Mouse (Mus musculus) stomach, postnatal 0 days (tissue): ENCODE results near the gene Strn3. TPM values are rescaled to one million over a fixed set of nuclear protein-coding genes. Genes with fewer than 3 reads are reported as not detected.
"Not testable (repeated sequence)": the region's sequence is repeated elsewhere in the genome, so short reads cannot be mapped to it uniquely, and the experiment has no call there.

ENCODE experiments used
- ATAC-seq: fragments of 200-750 bp; cut with Nextera tagmentation; 2 replicates; pipeline ENCODE4 v1.8.0; 2017; ENCODE audit not compliant: low FRiP score, low TSS enrichment
- DNase-seq: peaks from one replicate; pipeline ENCODE4 v3.0.0-alpha.2; 2016; ENCODE audit warnings: low spot score
- H3K27ac ChIP-seq: fragments of 300-500 bp; sonication (generic); replicated peaks from 2 replicates; pipeline ENCODE4 v1.5.1; 2014; ENCODE audit warnings: mild to moderate bottlenecking, control low read depth
- H3K27me3 ChIP-seq: fragments of 300-500 bp; sonication (generic); 2 replicates; pipeline ENCODE4 v1.6.1; 2014; ENCODE audit warnings: low read length; ENCODE audit not compliant: control insufficient read depth, insufficient read depth
- H3K36me3 ChIP-seq: fragments of 300-500 bp; sonication (generic); 2 replicates; pipeline ENCODE4 v1.6.1; 2014; ENCODE audit warnings: low read length, mixed read lengths; ENCODE audit not compliant: control insufficient read depth, insufficient read depth
- H3K4me1 ChIP-seq: fragments of 300-500 bp; sonication (generic); replicated peaks from 2 replicates; pipeline ENCODE4 v1.6.1; 2014; ENCODE audit warnings: antibody characterized with exemption; ENCODE audit not compliant: control insufficient read depth, insufficient read depth
- H3K4me2 ChIP-seq: fragments of 300-500 bp; sonication (generic); replicated peaks from 2 replicates; pipeline ENCODE4 v1.6.1; 2014; ENCODE audit warnings: low read depth, mild to moderate bottlenecking, control low read depth, moderate library complexity
- H3K4me3 ChIP-seq: fragments of 300-500 bp; sonication (generic); 2 replicates; pipeline ENCODE4 v1.5.1; 2014; ENCODE audit warnings: low read depth, low read length, control low read depth
- H3K9ac ChIP-seq: fragments of 300-500 bp; sonication (generic); 2 replicates; pipeline ENCODE4 v1.6.1; 2014; ENCODE audit warnings: mild to moderate bottlenecking, low read length, control low read depth, mixed read lengths
- H3K9me3 ChIP-seq: fragments of 300-500 bp; sonication (generic); 2 replicates; pipeline ENCODE4 v1.6.1; 2016; ENCODE audit warnings: low read length; ENCODE audit not compliant: control insufficient read depth
- CTCF ChIP-seq: IDR thresholded peaks from 2 replicates; pipeline ENCODE4 v1.5.1; 2016; ENCODE audit warnings: antibody characterized with exemption, low read depth, mild to moderate bottlenecking, moderate library complexity
- EP300 ChIP-seq: optimal IDR thresholded peaks from 2 replicates; pipeline ENCODE3; 2016; ENCODE audit warnings: antibody characterized with exemption
- WGBS: fragments of 180-500 bp; shearing (Covaris S2); extraction: QIAGEN DNeasy Blood & Tissue Kit; methylation state at CpG from one replicate; pipeline ENCODE4 v1.1.7; 2014; 5-methylcytosine and 5-hydroxymethylcytosine counted together
- polyA plus RNA-seq: library from polyadenylated mRNA; unstranded; fragments of >200 nt; fragmentation: Nextera tagmentation; extraction: Ambion mirVana; gene quantifications from 2 replicates; pipeline ENCODE4 v1.2.1, GENCODE M21; 2015

The Strn3 gene
- polyA plus RNA-seq, 1 experiment from 2014 or later, result 25.7 TPM

GRCm38 (mm10) chr12:51701723-51702122 is 10.0 kb upstream of the Strn3 start:
- Histone ChIP-seq H3K27ac (no peak overlapping the region), H3K4me2 (no peak overlapping the region), H3K4me3 (no peak overlapping the region), H3K27me3 (no peaks in the 10 kb centered on the region), H3K36me3 (no peaks in the 10 kb centered on the region), H3K9ac (no peak overlapping the region), H3K9me3 (no peaks in the 10 kb centered on the region), H3K4me1 (no peaks in the 10 kb centered on the region)
- ATAC-seq, result no peak
- no peak for DNase-seq
- TF ChIP-seq CTCF (peak; percentile 36), EP300 (no peak)

DNA sequence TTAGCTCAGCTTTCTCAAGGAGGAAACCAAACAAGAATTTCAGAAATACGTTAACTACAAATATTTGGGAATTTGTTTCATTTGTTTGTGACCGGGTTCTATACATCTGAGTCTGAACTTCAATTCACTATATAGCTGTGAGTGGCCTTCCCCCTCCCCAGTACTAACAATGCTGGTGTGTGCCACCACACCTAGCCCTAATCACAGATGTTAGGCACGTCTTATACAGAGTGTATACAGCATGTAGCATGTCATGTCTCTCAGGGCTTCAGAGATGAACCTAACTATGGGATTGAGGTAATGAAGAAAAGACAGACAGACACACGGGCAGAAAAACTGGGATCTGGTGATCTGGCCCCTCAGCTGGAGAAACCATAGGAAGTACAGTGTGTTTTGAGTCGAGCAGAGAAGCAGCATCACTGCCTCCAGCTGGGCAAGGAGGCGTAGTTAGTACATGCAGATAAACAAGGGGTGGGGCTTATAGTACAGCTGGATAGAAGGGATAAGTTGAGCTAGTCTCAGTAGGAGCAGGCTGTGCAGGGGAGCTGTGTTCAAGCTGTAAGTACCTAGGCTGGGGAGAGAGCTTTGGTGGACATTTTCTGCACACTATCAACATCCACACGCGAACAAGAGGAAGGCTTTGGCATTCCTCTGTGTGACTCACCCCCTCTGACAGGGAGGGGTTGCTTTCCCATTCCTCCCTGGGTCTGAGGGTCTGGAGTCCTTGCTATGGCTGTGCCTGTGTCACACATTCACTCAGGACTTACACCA is 8.1 kb upstream of the Strn3 start:
- WGBS, result 37% methylated on average over 8 of the region's 8 CpGs

DNA sequence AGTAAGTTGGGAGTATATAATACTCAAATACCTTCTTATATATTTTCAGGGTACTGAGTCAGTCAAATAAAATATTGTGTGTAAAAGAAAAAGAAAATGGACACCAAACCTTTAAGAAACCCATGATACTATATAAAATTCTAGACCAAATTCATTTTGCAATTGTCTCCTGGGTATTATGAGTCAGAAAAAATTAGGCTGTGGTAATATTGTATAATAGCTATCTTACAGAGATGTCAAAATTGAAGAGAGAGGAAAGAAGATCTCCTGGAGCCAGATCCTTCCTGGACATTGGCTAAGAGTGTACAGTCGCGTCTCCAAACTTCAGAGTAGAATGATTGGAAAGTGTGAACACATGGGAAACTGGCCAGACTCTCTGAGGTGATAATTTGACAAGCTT is 4.5 kb upstream of the Strn3 start:
- DNase-seq (no peak), ATAC-seq (no peak)
- H3K4me1 ChIP-seq, result no peaks in the 10 kb centered on the region
- no peak overlapping the region for H3K4me2 ChIP-seq
- no peak overlapping the region for H3K27ac ChIP-seq
- H3K9me3 ChIP-seq, result no peaks in the 10 kb centered on the region
- H3K36me3 ChIP-seq, result no peaks in the 10 kb centered on the region
- WGBS, result 91% methylated on average over 2 of the region's 2 CpGs
- TF ChIP-seq CTCF, result no peak
- no peak for TF ChIP-seq EP300
- no peak overlapping the region for H3K9ac ChIP-seq
- no peaks in the 10 kb centered on the region for H3K27me3 ChIP-seq
- H3K4me3 ChIP-seq, result no peak overlapping the region

More for the DNA sequence above, 8.1 kb upstream of the Strn3 start:
- no peaks in the 10 kb centered on the region for H3K36me3 ChIP-seq
- peak overlapping the region; percentile 30; the same call in 1 of the 2 replicates for H3K27ac ChIP-seq
- H3K4me1 ChIP-seq, result no peaks in the 10 kb centered on the region
- ATAC-seq, result peak; percentile 54
- no peak overlapping the region for H3K4me2 ChIP-seq
- H3K27me3 ChIP-seq, result no peaks in the 10 kb centered on the region
- no peaks in the 10 kb centered on the region for H3K9me3 ChIP-seq
- H3K4me3 ChIP-seq, result no peak overlapping the region
- DNase-seq, result no peak
- no peak for TF ChIP-seq EP300
- TF ChIP-seq CTCF, result peak; percentile 12; the same call in 1 of the 2 replicates
- no peak overlapping the region for H3K9ac ChIP-seq

DNA sequence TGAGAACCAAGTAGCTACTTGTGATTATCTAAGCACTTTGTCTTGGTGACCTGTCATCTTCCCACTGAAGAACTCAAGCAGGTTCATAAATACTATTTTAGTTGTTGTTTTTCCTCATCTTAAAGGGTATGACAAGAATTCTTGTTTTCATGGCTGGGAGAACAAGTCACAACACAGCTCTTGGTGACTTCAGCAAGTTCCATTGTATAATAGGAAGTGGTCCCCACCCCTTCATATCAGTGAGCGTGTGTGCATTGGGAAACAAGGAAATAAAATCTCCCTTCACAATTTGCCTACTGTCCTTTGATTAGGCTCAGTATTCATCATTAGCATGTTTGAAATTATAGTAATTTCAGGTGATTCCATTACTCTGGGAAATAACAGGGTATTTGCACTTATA is 3.3 kb upstream of the Strn3 start:
- TF ChIP-seq EP300 (no peak), CTCF (no peak)
- Histone ChIP-seq H3K27ac (0 out of 2 replicates have a peak overlapping the region, but pooled peaks have one; percentile 76), H3K36me3 (no peaks in the 10 kb centered on the region), H3K4me3 (no peak overlapping the region), H3K4me1 (no peaks in the 10 kb centered on the region), H3K9me3 (no peaks in the 10 kb centered on the region), H3K9ac (no peak overlapping the region), H3K27me3 (no peaks in the 10 kb centered on the region), H3K4me2 (no peak overlapping the region)
- DNase-seq (no peak), ATAC-seq (no peak)
- WGBS, result 54% methylated on average over 1 of the region's 1 CpGs

GRCm38 (mm10) chr12:51694096-51694495 is 2.4 kb upstream of the Strn3 start:
- ATAC-seq, result no peak
- no peak for DNase-seq
- Histone ChIP-seq H3K27ac (peak overlapping the region; percentile 76), H3K9me3 (no peaks in the 10 kb centered on the region), H3K27me3 (no peaks in the 10 kb centered on the region), H3K4me2 (no peak overlapping the region), H3K4me1 (no peaks in the 10 kb centered on the region), H3K9ac (no peak overlapping the region), H3K4me3 (no peak overlapping the region), H3K36me3 (no peaks in the 10 kb centered on the region)
- TF ChIP-seq EP300 (no peak), CTCF (no peak)

DNA sequence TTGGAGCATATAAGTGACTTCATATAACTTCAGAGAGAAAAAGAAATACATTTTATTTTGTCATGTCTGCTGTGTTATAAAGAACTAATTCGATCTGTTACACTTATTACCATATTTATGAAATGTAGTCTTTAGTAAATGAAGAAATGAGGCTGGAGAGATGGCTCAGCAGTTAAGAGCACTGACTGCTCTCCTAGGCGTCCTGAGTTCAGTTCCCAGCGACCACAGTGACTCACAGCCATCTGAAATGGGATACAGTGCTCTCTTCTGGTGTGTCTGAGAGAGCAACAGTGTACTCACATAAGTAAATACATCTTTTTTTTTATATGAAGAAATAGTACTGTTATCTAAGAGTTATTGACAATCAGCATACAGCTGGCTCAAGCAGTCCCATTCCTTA is 1.7 kb upstream of the Strn3 start:
- ATAC-seq (no peak), DNase-seq (no peak)
- Histone ChIP-seq H3K27ac (no peak overlapping the region), H3K36me3 (no peaks in the 10 kb centered on the region), H3K27me3 (no peaks in the 10 kb centered on the region), H3K4me2 (no peak overlapping the region), H3K4me3 (no peak overlapping the region), H3K9ac (no peak overlapping the region), H3K9me3 (no peaks in the 10 kb centered on the region), H3K4me1 (no peaks in the 10 kb centered on the region)
- TF ChIP-seq CTCF (no peak), EP300 (no peak)
- WGBS, result 85% methylated on average over 3 of the region's 3 CpGs

GRCm38 (mm10) chr12:51692870-51693269 is 1.2 kb upstream of the Strn3 start:
- H3K9ac ChIP-seq, H3K36me3 ChIP-seq, H3K9me3 ChIP-seq, H3K27me3 ChIP-seq, ATAC-seq, H3K4me1 ChIP-seq, DNase-seq: not testable (repeated sequence)
- H3K27ac ChIP-seq, result peak overlapping the region; percentile 35; the same call in 1 of the 2 replicates
- H3K4me2 ChIP-seq, result peak overlapping the region; percentile 53
- H3K4me3 ChIP-seq, result peak overlapping the region; percentile 100; the same call in 1 of the 2 replicates
- WGBS, result 68% methylated on average over 10 of the region's 10 CpGs
